Mouse (Mus musculus): ENCODE data around the gene St6galnac6.

- TF ChIP-seq CTCF (IDR thresholded peaks at IDR 0.05; ENCODE audit: control insufficient read depth, insufficient read depth, insufficient replicate concordance, low read depth, low read length): no peak
- no peak for TF ChIP-seq POLR2A (IDR thresholded peaks at IDR 0.05; ENCODE audit: control insufficient read depth, low read depth, low read length)
Measured at GRCm38 (mm10) chr2:32596725-32597124, 2.8 kb upstream of the St6galnac6 start.

Measured in testis, adult 2 months (tissue).